Mouse (Mus musculus) kidney, postnatal 36 days (tissue): ENCODE measurements around the gene Vegfa.

Experiments used
- DNase-seq, 2 experiments: peaks; one replicate each; pipeline ENCODE4 v3.0.0; 2021 to 2022; ENCODE audit warnings: mixed read lengths in 2 of 2

Gene Vegfa

DNA sequence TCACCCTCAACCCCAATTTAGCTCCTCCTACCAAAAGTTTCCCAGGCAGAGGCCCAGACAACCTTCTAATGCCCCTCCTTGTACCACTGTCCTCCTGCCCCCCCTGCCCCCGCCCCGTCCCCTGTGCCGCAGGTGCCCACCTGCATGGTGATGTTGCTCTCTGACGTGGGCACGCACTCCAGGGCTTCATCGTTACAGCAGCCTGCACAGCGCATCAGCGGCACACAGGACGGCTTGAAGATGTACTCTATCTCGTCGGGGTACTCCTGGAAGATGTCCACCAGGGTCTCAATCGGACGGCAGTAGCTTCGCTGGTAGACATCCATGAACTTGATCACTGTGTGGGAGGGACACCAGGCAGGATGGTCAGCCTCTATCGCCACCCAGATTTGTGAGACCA is 7.0 kb downstream of the Vegfa start:
- DNase-seq = no peak

DNA sequence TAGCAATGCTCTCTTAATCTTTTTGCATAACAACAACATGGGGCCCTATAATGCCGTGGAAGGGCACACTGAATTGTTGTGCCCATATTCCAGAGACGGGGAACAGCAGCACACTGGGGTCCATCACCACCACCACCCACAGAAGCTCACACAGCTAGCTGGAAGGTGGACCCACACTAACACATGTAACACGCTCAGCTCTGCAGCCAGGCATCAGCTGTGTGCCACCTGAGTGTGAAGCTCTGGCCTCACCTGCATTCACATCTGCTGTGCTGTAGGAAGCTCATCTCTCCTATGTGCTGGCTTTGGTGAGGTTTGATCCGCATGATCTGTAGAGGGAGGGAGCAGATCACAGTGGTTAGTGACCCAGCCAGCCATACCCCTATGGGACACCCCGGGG is 8.0 kb downstream of the Vegfa start:
- no peak for DNase-seq

DNA sequence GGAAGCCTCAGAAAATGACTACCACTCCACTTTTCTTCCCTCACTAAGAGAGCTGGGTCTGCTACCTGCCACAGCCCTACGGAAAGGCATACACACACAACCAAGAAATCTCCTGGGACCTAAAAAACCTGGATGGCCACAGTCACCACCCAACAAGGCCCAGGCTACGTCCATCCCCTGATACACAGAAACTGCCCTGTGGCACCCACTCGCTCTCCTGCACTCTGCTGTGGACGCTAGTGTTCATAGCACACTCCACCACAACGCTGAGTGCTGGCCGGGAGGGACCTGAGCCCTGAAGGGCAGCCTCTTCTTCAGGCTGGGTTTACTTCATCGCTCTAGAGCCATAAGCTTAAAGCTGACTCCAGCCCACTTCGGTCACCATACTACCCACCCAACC is 8.6 kb downstream of the Vegfa start:
- DNase-seq = no peak

DNA sequence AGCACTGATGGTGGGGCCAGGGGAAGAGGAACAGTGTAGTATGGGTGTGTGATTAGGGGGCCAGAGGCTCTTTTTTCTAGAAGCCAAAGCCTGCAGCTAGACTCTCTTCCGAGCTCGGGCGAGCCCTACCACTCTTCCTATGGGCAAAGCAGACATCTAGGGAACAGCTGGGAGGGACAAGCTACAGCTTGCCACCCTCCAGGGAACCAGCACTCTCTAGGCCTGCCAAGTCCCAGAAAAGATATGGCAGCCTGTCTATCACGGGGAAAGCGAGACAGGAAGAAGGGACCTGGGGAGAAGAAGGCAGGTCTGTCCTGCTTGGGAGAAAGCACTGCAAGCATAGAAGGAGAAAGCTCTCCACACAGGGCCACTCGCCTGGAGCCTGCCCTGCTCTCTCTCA is 9.2 kb downstream of the Vegfa start:
- no peak for DNase-seq

DNA sequence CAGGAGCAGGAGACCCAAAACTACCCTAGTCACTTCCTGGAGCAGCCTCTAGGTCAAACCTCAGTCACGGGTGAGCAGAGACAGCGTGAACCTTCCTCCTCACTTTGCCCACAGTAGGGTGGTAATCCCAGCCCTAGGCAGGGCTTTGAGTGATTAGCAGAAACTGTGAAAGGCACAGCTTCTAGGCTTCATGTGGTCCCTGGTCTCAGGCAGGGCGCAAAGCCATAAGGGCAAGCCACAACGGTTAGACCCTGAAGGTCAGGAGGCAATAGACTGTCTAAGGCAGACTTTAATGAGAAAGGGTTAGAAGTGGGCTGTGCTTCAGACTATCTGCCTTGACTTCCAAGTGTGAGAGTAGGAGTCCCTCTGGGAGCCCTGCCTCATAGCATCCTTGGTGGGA is 9.7 kb downstream of the Vegfa start:
- no peak for DNase-seq

DNA sequence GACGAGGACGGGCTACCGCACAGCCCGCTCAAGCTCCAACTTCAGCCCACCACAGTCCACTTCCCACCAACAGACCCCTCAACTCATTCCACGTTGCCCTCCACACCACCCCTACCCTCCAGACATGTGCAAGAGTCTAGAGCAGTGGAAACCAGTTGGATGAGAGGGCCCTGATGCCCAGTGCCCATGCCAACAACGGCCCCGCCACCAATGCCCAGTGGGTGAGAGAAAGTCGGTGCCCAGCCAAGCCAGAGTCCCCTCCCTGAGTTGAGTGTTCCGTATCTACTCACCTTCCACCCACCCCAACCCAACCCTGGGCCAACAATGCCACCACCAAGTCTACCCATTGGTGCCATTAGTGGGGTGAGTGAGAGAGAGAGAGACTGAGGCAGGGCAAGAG is 10.4 kb downstream of the Vegfa start:
- DNase-seq = no peak

DNA sequence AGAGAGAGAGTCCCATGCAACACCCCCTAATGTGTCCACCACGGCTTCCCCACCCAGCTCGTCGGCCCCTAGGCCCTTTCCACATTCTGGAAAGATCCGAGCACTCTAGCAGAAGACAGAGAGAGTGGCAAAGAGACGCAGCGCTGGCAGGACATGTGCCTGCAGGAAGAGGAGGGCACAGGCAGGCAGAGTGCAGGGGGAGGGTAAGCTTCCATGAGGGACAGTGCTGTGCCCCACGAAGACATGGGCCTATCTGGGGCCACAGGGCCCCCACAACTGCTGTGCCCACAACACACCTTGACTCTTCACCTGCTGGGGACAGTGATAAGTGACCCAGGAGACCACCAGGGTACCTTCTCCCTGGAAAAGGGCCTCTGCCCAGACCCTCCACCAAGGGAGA is 11.0 kb downstream of the Vegfa start:
- no peak for DNase-seq

DNA sequence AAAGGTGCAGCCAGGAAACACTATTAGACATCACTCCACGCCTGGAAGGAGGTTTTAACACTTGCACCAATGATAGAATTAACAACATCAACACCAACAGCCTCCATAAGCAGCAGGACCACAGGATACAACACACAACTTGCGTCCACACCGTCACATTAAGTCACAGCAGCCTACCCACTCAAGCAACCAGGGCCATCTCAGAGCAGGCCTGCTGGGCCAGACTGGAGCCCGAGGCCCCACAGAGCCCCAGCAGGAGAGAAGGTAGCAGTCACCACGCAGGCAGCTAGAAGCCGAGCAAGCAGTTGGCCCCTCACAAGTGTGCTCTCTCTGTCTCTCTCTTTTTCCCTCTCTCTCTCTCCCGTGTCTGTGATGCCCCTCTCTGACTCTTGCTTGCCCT is 11.6 kb downstream of the Vegfa start:
- no peak for DNase-seq

DNA sequence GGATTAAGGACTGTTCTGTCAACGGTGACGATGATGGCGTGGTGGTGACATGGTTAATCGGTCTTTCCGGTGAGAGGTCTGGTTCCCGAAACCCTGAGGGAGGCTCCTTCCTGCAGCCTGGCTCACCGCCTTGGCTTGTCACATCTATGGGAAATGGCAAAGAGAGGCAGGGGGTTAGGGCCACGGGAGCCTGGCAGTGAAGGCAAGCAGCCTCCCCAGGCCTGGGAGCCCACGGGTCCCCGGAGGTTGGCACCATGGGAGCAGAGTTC is 13.5 kb downstream of the Vegfa start:
- no peak for DNase-seq

DNA sequence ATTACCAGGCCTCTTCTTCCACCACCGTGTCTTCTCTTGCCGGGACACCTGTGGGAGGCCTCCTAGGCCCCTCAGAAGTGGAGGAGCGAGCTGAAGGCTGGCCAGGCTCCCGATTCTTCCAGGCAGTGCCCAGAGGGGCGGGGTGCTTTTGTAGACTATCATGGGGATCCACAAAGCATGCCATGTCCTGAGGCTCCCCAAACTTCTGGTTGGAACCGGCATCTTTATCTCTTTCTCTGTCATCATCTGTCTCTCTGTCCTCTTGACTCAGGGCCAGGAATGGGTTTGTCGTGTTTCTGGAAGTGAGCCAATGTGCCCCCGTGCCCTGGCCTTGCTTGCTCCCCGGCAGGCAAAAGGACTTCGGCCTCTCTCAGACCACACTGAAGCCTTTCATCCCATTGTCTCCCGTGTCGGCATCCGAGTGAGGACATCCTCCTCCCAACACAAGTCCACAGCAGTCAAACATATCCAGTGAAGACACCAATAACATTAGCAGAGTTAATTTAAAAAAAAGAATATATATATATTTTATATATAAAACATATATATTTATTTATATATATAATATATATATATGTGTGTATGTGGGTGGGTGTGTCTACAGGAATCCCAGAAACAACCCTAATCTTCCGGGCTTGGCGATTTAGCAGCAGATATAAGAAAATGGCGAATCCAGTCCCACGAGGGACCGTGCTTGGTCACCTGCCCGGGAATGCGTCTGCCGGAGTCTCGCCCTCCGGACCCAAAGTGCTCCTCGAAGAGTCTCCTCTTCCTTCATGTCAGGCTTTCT is 14.0 kb downstream of the Vegfa start:
- DNase-seq = peak; percentile 61 to 65

DNA sequence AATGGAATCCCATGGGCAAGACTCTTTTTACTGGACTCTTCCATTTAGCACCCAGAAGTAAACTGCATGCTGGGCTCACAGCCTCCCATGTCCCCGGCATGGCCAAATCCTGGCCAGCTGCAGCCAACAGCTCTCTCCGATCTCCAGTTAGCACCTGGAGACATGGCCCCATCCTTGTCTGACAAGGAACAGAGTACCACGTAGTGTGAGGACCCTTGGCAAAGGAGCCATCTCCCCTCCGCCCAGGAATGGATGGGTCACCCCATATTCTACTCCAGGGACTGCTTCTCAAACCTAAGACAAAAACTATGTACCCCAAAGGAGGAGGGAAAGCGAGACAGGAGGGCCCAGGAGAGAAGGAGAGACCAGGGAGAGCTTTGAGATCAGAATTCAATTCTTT is 15.6 kb downstream of the Vegfa start:
- DNase-seq = no peak

DNA sequence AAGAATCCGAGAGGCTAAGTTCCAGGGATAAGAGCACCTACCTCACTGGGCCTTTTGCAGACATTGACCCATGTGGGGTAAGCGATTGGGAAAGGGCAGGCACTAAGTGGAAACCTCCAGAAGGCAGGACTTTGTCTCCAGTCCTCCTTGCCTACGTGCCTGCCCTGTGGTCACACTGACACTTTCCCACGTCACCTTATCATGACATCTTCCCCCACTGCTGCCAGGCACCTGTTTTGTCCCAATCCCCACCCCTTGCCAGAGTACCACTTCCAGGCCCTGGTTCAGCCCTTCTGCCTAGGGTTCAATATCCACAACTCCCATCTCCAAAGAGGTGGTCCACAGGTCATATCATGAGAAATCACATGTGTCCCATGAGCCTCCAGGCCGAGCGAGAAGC is 16.2 kb downstream of the Vegfa start:
- no peak for DNase-seq

DNA sequence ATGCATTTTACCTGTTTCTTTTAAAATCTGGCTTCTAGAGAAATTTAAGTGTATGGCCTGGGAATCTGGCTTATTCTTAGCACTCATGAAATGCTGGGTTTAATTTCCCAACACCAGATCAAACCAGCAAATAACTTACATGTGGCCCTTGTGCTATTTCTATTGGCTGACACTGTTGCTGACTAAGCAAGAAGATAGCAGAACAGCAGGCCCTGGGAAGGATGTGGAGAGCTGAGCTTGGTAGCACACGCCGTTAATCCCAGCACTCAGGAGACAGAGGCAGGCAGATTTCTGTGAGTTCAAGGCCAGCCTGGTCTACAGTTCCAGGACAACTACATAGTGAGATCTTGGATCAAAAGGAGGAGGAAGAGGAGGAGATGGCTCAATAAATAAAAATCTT is 17.2 kb downstream of the Vegfa start:
- DNase-seq = no peak

DNA sequence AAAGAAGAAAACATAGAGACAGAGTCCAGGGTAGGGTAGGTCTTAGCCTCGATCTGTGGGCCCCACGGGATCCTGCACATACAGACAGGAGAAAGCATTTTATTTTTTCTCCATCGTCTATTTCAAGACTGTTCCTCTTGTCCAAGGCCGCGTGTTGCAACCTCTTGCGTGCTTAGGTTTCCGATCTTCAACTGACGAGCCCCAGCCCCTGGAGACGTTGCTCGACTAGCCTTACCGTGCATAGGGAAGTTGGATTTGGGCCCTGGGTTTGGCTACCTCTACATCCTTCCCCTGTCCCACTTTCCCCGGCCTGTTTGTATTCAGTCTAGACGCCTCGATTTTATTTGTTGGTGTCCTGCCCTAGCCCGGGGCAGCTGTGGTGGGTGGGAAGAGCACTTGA is 18.6 kb downstream of the Vegfa start:
- no peak for DNase-seq

DNA sequence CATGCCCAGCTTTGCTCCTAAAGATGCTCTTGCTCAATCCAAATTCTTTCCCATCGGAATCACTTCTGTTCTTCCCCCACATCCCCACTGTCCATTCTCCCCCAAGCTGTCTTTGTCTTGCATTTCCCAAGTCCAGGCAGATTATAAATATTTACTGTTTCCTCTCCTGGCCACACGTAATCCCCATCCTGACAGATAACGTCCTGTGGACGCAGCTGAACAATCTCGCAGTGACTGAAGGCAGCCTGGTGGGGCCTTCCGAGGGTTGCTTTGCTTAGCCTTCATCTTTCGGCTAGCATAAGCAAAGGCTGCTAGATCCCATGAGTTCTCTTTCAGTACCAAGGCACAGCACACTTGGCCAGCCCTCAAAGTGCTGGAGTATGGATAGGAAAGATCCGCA is 20.0 kb downstream of the Vegfa start:
- no peak for DNase-seq

DNA sequence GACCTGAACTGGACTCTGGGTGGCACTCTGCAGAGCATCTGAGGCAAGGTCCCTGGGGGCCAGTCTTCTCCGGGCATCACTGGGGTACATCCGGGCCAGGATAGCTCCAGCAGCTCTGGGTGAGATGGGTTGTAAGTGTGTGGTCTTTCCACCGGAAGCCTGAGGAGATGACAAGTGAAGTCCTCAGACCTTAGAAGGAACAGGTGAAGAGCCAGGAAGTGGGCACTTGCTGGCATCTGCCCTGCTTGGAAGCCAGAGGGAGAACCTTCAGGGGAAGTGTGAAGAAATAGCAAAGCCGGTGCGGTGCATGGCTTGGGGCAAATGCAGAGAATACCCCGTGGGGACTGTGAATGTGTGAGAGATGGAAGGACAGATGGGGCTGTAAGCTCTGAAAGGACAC is 21.7 kb downstream of the Vegfa start:
- DNase-seq = no peak

DNA sequence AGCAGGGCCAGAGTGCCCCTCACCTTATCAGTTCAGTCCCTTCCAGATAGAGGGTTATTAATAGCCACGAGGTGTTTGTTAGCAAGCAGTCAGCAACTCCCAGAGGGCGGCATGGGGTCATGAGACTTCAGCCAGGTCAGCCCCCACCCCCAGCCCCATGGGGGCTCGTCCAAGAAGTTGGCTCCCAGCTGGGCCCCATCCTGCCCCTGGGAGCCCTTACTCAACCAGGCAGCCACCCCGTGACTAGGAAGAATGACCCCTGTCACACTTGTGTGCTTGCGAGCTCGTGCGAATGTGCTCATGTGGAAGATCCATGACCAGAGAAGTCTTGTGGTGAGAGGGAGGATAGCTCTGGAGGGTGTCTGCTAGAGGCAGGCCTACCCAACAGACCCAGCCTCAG is 23.0 kb downstream of the Vegfa start:
- no peak for DNase-seq

DNA sequence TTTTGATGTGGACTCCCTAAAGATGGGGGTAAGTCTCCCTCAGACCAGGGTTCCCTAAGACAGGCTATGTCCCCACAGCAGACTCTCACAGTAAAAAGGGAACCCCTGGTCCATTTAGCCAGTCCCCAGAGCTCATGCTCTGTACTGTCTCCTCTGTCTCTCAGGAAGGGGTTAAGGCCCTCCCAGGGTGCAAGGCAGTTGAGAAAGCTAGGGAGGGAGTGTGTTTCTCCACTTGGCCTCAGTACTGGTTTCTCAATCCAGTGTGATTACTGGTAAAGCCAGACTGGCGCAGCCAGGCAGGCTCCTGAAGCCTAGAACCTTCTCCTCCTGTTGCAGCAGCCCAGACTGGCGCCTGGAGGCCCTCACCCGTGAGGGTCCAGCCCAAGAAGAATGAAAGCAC is 26.7 kb downstream of the Vegfa start:
- DNase-seq = no peak

DNA sequence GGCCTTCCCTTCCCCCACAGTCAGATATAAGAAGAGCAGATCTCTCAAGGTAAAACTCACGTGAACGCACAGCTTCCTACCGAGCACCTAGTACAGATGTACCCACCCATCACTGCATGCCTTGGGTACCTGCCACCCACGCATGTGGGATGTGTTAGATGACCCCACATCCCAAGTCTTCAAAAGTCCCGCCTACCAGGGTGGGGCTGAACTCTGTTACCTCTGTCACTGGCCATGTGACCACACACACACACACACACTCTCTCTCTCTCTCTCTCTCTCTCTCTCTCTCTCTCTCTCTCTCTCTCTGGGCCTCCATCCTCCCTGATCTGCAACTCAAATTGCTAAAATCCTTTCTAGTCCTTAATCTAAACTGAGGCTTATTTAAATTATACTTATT is 27.7 kb downstream of the Vegfa start:
- DNase-seq = no peak

DNA sequence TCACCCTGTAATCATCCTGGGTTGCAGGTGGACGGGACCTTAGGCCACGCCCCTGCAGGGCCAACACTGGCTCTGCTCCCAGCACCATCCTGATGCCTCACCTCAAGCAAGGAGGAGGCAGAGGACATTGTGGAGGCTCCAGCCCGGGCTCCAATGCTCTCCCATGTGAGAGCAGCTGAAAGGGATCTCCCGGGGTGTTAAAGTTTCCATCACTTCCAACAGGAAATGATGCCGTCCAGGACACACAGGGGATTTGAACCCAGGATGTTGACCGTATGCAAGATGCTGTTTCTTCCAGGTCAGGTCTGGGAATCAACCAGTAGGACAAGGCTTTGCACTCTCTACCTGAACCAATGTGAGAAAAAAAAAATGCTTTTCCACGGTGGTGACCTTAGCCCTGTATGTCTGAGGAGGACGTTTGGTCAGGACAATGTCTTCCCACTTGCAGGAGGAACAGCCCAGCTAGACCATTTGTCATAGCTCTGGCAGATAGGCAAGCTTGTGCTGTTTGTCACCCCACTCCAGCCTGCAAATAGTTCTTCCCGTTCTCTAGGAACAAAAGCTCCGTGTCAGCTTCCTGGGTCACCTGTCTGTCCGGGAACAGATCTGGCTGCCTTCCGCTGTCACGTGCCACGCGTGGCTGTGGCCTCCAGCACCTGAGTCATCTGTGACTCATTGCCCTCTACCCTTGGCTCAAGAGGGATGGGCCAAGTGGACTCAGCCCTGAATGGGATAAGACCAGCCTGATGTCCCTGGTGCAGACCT is 28.3 kb downstream of the Vegfa start:
- peak; percentile 45 to 63 for DNase-seq

DNA sequence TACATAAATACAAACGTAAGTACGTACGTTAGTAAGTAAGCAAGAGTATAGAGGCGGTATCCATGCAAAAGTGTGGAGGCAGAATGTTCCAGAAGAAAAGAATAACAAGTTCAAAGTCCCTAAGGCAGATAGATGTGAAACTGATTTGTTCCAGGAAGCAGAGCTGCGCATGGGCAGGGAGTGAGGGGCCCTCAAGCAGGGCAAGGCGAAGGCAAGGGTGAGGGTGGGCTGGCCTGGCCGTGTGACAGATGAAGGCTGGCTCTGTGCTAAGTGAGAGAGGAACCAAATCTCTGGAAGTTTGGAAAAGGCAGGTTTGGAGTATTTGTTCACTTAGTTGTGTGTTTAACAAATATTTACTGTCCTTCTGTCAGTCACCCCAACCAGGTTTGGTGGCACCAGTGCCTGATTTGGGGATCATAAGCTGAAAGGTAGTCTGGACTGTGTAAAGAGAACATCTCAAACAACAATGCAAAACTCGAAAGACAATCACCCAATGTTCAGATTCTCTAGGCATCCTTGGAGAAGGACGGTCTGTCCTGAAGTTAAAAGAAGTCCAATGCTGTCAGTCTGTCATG is 32.7 kb downstream of the Vegfa start:
- DNase-seq = no peak

DNA sequence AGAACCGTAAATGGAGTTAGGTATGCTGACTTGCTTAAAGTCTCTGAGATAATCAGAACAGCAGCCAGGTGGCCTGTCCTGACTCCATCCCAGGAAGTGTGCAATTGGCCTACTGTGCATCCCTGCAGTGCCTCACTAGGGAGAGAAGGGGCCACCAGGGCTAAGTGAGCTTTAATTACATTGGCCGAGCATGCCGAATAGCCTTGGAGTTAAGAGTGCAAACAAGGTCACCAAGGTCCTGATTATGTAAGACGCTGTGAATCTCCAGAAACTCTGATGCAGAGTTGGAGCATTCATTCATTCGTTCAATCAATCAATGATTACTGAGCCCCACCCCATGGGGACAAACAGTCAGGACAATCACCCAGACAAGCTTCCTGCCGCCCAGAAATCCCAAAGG is 33.8 kb downstream of the Vegfa start:
- DNase-seq = peak in 1 of 2 experiments; percentile 30

DNA sequence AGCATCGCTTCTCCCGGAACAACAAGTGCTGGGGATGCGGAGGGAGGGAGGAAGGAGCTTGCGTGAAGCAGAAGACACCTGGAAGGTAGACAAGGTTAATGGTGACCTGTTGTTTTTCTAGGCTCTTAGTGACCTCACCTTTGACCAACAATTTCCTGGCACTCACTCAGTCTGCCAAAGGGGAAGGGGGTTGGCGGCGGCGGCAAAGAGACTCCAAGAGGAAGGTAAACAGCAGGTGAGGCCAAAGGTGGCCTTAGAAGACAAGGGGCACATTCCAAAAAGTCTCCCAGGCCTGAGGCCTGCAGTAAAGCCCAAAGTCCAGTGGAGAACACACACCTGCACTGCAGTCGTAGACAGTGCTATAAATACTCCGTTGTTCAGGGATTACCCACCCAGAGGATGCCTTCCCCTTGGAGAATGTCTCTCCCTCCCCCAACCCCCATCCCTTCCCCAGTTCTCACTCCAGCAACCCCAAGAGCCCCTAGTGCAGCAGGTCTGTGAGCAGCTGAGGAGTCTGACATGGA is 35.2 kb downstream of the Vegfa start:
- peak; percentile 78 to 85 for DNase-seq

DNA sequence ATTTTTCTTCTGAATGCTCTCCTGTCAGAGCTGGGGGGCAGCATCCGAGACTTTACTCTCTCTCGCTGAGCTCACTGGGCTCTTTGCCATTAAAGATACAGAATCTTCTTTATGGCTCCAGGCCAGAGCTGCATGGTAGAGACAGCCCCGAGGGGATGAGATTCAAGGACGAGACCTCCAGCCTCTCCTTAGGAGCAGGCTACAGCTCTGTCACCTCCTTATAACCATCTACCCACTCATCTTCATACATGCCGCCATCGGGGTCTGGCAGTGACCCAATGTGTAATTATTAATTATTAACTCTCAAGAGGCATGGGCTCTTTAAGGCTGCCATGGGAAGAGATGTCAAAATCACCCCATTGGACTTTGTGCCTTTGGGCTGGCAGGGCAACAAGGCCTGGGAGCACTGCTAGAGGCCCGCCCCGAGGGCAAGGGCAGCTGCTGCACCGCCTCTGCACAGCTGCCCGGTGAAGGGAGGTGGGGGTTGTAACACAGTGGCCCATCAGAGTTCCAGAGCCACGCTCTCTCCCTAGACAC is 37.8 kb downstream of the Vegfa start:
- DNase-seq = peak; percentile 83 to 92
